Mouse (Mus musculus): ENCODE measurements around the gene Troap. TPM values are rescaled to one million over a fixed set of nuclear protein-coding genes. Genes with fewer than 3 reads are reported as not detected.

Gene Troap
- polyA plus RNA-seq (2012; rRNA removed) = 6.1 and 9.0 TPM in 2 replicates

GRCm38 (mm10) chr15:99074019-99074599 is at the start of gene Troap:
Troap (plus strand) TSS chr15:99074575.

GRCm38 (mm10) chr15:99029619-99030584 is 44.5 kb upstream of the Troap start, which contains the start of gene Tuba1c:
Tuba1c (plus strand) TSS chr15:99029891.

GRCm38 (mm10) chr15:99055040-99055439 is 19.3 kb upstream of the Troap start, which contains the start of gene Prph:
Prph (plus strand) TSS chr15:99055174.

GRCm38 (mm10) chr15:99087253-99088075 is 13.1 kb downstream of the Troap start, which contains the start of gene C1ql4:
C1ql4 (minus strand) TSS chr15:99087817.

GRCm38 (mm10) chr15:99092870-99093269 is 18.5 kb downstream of the Troap start, which contains the start of gene Dnajc22:
Dnajc22 (plus strand) TSS chr15:99093170.

GRCm38 (mm10) chr15:99125711-99126080 is 51.3 kb downstream of the Troap start, which contains the start of gene Spats2:
Spats2 (plus strand) TSS chr15:99125916.

Other genes with a start within 250 kb of the Troap start
- gene Prkag1, start 243.1 kb upstream of the Troap start, polyA plus RNA-seq (2012; rRNA removed) = 27.3 and 30.3 TPM in 2 replicates
- gene Kmt2d, start 203.4 kb upstream of the Troap start, polyA plus RNA-seq (2012; rRNA removed) = 8.0 and 11.3 TPM in 2 replicates
- 0.75 and 0.82 TPM in 2 replicates for gene Rhebl1, start 180.0 kb upstream of the Troap start, polyA plus RNA-seq (2012; rRNA removed)
- gene Dhh, start 176.0 kb upstream of the Troap start, polyA plus RNA-seq (2012; rRNA removed) = 0.37 and 0.70 TPM in 2 replicates
- 20.0 and 33.4 TPM in 2 replicates for gene Lmbr1l, start 156.3 kb upstream of the Troap start, polyA plus RNA-seq (2012; rRNA removed)
- gene Tuba1b, start 140.0 kb upstream of the Troap start, polyA plus RNA-seq (2012; rRNA removed) = 349 and 354 TPM in 2 replicates
- gene Gm49450, start 121.0 kb upstream of the Troap start, polyA plus RNA-seq (2012; rRNA removed) = 30.3 and 59.8 TPM in 2 replicates
- gene Tuba1a, start 120.9 kb upstream of the Troap start, polyA plus RNA-seq (2012; rRNA removed) = 130 and 134 TPM in 2 replicates
- gene Tuba1c, start 44.7 kb upstream of the Troap start, polyA plus RNA-seq (2012; rRNA removed) = 186 and 201 TPM in 2 replicates
- 4.5 and 8.5 TPM in 2 replicates for gene Prph, start 19.4 kb upstream of the Troap start, polyA plus RNA-seq (2012; rRNA removed)
- not detected in 2 replicates for gene C1ql4, start 13.2 kb downstream of the Troap start, polyA plus RNA-seq (2012; rRNA removed)
- gene Dnajc22, start 18.6 kb downstream of the Troap start, polyA plus RNA-seq (2012; rRNA removed) = 10.4 and 10.8 TPM in 2 replicates
- gene Spats2, start 51.3 kb downstream of the Troap start, polyA plus RNA-seq (2012; rRNA removed) = 2.5 and 2.7 TPM in 2 replicates
- gene Kcnh3, start 150.3 kb downstream of the Troap start, polyA plus RNA-seq (2012; rRNA removed) = 0.48 and 0.66 TPM in 2 replicates
- 33.4 and 34.9 TPM in 2 replicates for gene Mcrs1, start 177.4 kb downstream of the Troap start, polyA plus RNA-seq (2012; rRNA removed)
- 31.1 and 31.5 TPM in 2 replicates for gene Prpf40b, start 220.5 kb downstream of the Troap start, polyA plus RNA-seq (2012; rRNA removed)
- gene Fam186b, start 221.3 kb downstream of the Troap start, polyA plus RNA-seq (2012; rRNA removed) = 0.08 TPM in 1 of 2 replicates, not detected in the other

All from stomach, adult 2 months (tissue).